Mouse (Mus musculus) small intestine, adult 2 months (tissue): ENCODE results near the gene Mob3a. TPM values are rescaled to one million over a fixed set of nuclear protein-coding genes. Genes with fewer than 3 reads are reported as not detected.

Experiments used
- H3K27ac ChIP-seq: fragments of 200-500 bp; 2 replicates; pipeline ENCODE4 v1.5.1; 2012; ENCODE audit warnings: low read depth, low read length, control low read depth, inconsistent platforms; ENCODE audit not compliant: insufficient read depth
- H3K27me3 ChIP-seq: fragments of 200-500 bp; 2 replicates; pipeline ENCODE4 v1.6.1; 2012; ENCODE audit warnings: mild to moderate bottlenecking, moderate library complexity, low read length, inconsistent platforms; ENCODE audit not compliant: control insufficient read depth, insufficient read depth
- H3K36me3 ChIP-seq: fragments of 200-500 bp; 2 replicates; pipeline ENCODE4 v1.6.1; 2012; ENCODE audit warnings: mild to moderate bottlenecking, low read length, control low read depth, inconsistent platforms; ENCODE audit not compliant: control insufficient read depth, insufficient read depth
- H3K4me1 ChIP-seq: fragments of 200-500 bp; 2 replicates; pipeline ENCODE4 v1.6.1; 2012; ENCODE audit warnings: low read length, inconsistent platforms, mixed read lengths; ENCODE audit not compliant: control insufficient read depth, insufficient read depth, insufficient read length
- H3K4me3 ChIP-seq: fragments of 200-500 bp; 2 replicates; pipeline ENCODE4 v1.5.1; 2012; ENCODE audit warnings: low read depth, mild to moderate bottlenecking, control low read depth, inconsistent platforms, low read length, moderate library complexity
- CTCF ChIP-seq: fragments of 200-500 bp; IDR thresholded peaks from 2 replicates; pipeline ENCODE4 v1.5.1; 2012; ENCODE audit warnings: low read depth, mild to moderate bottlenecking, control low read depth, inconsistent platforms, low read length, moderate library complexity, mixed read lengths; ENCODE audit not compliant: insufficient replicate concordance, insufficient read length; ENCODE audit errors: extremely low read depth
- POLR2A ChIP-seq: fragments of 200-500 bp; IDR thresholded peaks from 2 replicates; pipeline ENCODE4 v1.6.1; 2012; ENCODE audit warnings: low read depth, mild to moderate bottlenecking, control low read depth, inconsistent platforms, low read length, moderate library complexity
- WGBS: fragments of 180-500 bp; shearing (Covaris S2); methylation state at CpG from one replicate; pipeline ENCODE4 v1.1.7; 2018; 5-methylcytosine and 5-hydroxymethylcytosine counted together
- polyA plus RNA-seq: library from polyadenylated mRNA; depleted of rRNA; stranded (reverse); fragments of >200 nt; gene quantifications from 2 replicates; pipeline ENCODE4 v1.2.3, GENCODE M21; 2012

Gene Mob3a
- polyA plus RNA-seq, 1 experiment: 40.0 TPM

DNA sequence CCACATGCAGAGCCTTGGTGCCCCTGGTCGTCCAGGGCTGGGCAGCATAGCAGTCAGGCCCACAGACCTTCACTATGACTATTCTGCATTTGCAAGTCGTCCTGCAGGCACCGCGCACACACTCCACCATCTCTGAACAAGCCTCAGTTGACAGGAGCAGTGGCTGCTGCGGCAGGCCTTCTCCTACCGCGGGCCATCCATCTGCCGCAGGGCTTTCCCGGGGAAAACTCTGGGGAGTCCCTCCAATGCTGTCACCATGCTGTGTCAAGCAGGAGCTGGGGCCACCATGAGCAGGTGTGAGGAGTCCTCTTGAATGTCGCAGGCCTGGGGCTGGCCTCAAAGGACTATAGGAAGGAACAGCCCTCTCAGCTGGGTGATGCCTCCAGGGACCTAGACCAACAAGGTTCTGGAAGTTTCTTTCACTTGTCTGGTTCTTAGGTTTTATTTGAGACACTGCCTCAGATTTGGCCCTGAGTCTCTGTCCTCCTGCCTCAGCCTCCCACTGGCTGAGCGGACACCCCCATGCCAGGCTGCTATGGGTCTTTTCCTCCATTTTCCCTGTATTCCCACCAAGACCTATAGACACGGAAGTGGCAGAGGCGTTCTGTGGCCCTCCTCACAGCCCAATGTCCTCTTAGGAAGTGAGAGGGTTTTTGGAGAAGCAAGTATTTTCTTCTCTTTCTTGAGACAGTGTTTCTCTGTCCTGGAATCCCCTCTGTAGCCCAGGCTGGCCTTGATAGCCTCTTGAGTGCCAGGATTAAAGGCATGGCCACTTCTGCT lies 7.4 kb downstream of the Mob3a start:
- 88% methylated on average over 13 of the region's 13 CpGs for WGBS
- Histone ChIP-seq H3K4me3 (no peak overlapping the region), H3K36me3 (peaks cover 19% of the 10 kb centered on the region), H3K27ac (peak overlapping the region; percentile 93), H3K27me3 (no peaks in the 10 kb centered on the region), H3K4me1 (peaks cover 21% of the 10 kb centered on the region)
- TF ChIP-seq POLR2A (no peak), CTCF (no peak)

- TF ChIP-seq CTCF (no peak), POLR2A (no peak)
- H3K4me3 ChIP-seq: no peak overlapping the region
- H3K27ac ChIP-seq: peak overlapping the region; percentile 93
- 83% methylated on average over 12 of the region's 12 CpGs for WGBS
- H3K27me3 ChIP-seq: no peaks in the 10 kb centered on the region
- H3K4me1 ChIP-seq: peaks cover 21% of the 10 kb centered on the region
- H3K36me3 ChIP-seq: peaks cover 22% of the 10 kb centered on the region
These were observed 8.3 kb downstream of the Mob3a start for GRCm38 (mm10) chr10:80693401-80694045.

GRCm38 (mm10) chr10:80692249-80693165 lies 9.3 kb downstream of the Mob3a start:
- Histone ChIP-seq H3K27ac (peak overlapping the region; percentile 93), H3K4me3 (no peak overlapping the region), H3K36me3 (peaks cover 22% of the 10 kb centered on the region), H3K27me3 (no peaks in the 10 kb centered on the region), H3K4me1 (peaks cover 21% of the 10 kb centered on the region)
- TF ChIP-seq CTCF (no peak), POLR2A (no peak)
- WGBS: 80% methylated on average over 14 of the region's 14 CpGs

GRCm38 (mm10) chr10:80687850-80688249 lies 13.9 kb downstream of the Mob3a start:
- no peaks in the 10 kb centered on the region for H3K27me3 ChIP-seq
- peaks cover 3% of the 10 kb centered on the region; the same call in 1 of the 2 replicates for H3K4me1 ChIP-seq
- TF ChIP-seq POLR2A (no peak), CTCF (peak; percentile 70; the same call in 1 of the 2 replicates)
- H3K4me3 ChIP-seq: no peak overlapping the region
- peaks cover 38% of the 10 kb centered on the region for H3K36me3 ChIP-seq
- WGBS: 18% methylated on average over 5 of the region's 5 CpGs
- no peak overlapping the region for H3K27ac ChIP-seq

DNA sequence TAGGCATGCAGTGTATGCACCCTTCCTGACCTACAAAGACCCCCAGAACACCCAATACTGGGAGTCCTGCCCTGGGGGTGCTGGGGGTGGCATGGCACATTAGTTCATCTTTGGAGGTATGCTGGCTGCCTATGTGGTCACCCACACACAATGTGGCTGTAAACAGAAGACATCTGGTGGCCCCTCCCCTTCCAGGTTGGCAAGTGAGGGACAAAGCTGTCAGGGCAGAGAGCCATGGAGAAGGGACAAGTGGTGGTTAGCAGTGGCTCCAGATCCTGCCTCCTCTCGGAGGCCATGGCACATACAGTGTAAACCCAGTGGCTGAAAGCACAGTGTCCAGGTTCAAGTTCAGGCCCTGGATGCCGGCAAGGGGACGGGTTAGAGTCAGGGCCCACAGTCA lies 15.2 kb downstream of the Mob3a start:
- Histone ChIP-seq H3K4me3 (no peak overlapping the region), H3K27ac (no peak overlapping the region), H3K4me1 (no peaks in the 10 kb centered on the region), H3K36me3 (peaks cover 38% of the 10 kb centered on the region), H3K27me3 (no peaks in the 10 kb centered on the region)
- 89% methylated on average over 3 of the region's 3 CpGs for WGBS
- TF ChIP-seq POLR2A (no peak), CTCF (no peak)

GRCm38 (mm10) chr10:80684984-80685383 lies 16.8 kb downstream of the Mob3a start:
- H3K4me3 ChIP-seq: no peak overlapping the region
- H3K36me3 ChIP-seq: peaks cover 28% of the 10 kb centered on the region
- no peaks in the 10 kb centered on the region for H3K27me3 ChIP-seq
- TF ChIP-seq CTCF (no peak), POLR2A (no peak)
- WGBS: 81% methylated on average over 4 of the region's 4 CpGs
- H3K4me1 ChIP-seq: 0 out of 2 replicates have a peak, but pooled peaks cover 2% of the 10 kb centered on the region
- H3K27ac ChIP-seq: no peak overlapping the region
